Mouse (Mus musculus) embryonic fibroblast, embryonic 13.5 days (primary cell): Measurements from ENCODE around the gene Pced1b. TPM values are rescaled to one million over a fixed set of nuclear protein-coding genes. Genes with fewer than 3 reads are reported as not detected.

Source experiments
- H3K27ac ChIP-seq: 2 replicates; pipeline ENCODE4 v1.5.1; 2012; ENCODE audit warnings: low read length, control low read depth, inconsistent platforms; ENCODE audit not compliant: insufficient read depth
- H3K4me1 ChIP-seq: 2 replicates; pipeline ENCODE4 v1.6.1; 2011; ENCODE audit warnings: low read length; ENCODE audit not compliant: control insufficient read depth, insufficient read depth
- H3K4me3 ChIP-seq: 2 replicates; pipeline ENCODE4 v1.5.1; 2011; ENCODE audit warnings: mild to moderate bottlenecking, control low read depth, low read length; ENCODE audit not compliant: insufficient read depth
- CTCF ChIP-seq: IDR thresholded peaks from 2 replicates; pipeline ENCODE4 v1.5.1; 2011; ENCODE audit warnings: mild to moderate bottlenecking, control low read depth, low read length, moderate library complexity, borderline replicate concordance; ENCODE audit not compliant: insufficient read depth
- POLR2A ChIP-seq: IDR thresholded peaks from 2 replicates; pipeline ENCODE4 v1.6.1; 2011; ENCODE audit warnings: low read depth, mild to moderate bottlenecking, control low read depth, low read length, moderate library complexity
- polyA plus RNA-seq: library from polyadenylated mRNA; stranded (reverse); fragments of >200 nt; gene quantifications from 2 replicates; pipeline ENCODE4 v1.2.4, GENCODE M21; 2011; ENCODE audit warnings: low read depth; ENCODE audit not compliant: missing spikeins, insufficient read length

Pced1b gene
- polyA plus RNA-seq, 1 experiment, result 4.9 TPM

DNA sequence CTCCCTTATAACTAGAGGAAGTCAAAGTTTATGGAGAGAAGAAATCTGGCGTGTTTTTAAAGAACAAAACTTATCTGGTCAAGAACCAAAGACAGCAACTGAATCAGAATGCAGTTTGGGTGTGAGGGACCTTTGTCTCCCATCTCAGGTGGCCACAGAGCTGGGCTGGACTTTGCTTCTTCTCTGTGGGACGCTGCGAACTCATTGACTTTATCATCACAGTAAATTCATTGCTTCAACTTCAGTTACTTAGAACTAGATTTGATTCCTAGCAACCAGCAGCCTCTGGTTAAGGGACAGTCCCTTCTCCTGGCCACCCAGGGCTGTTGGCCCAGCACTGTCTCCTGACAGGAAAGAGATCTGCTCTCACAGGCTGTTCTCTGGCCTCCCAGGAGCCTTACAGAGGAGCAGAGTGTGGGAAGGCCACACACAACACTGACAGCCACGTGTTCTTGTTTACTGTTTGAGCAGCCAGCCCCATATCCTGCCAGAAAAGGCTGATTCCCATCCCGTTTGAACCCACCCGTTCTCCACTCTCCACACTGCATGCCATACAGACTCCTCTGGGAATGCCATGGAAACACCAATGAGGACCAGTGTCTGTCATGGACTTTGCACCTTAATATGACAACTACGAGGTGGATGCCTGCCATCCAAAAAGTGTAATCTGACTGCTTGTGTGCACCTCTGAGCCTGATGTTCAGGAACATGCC, 25.2 kb downstream of the Pced1b start:
- H3K4me1 ChIP-seq, result no peaks in the 10 kb centered on the region
- TF ChIP-seq CTCF (no peak), POLR2A (no peak)
- H3K27ac ChIP-seq, result no peak overlapping the region
- H3K4me3 ChIP-seq, result no peak overlapping the region

GRCm38 (mm10) chr15:97272831-97273230, 25.9 kb downstream of the Pced1b start:
- H3K27ac ChIP-seq, result no peak overlapping the region
- no peak for TF ChIP-seq POLR2A
- TF ChIP-seq CTCF, result no peak
- H3K4me3 ChIP-seq, result no peak overlapping the region
- H3K4me1 ChIP-seq, result no peaks in the 10 kb centered on the region

DNA sequence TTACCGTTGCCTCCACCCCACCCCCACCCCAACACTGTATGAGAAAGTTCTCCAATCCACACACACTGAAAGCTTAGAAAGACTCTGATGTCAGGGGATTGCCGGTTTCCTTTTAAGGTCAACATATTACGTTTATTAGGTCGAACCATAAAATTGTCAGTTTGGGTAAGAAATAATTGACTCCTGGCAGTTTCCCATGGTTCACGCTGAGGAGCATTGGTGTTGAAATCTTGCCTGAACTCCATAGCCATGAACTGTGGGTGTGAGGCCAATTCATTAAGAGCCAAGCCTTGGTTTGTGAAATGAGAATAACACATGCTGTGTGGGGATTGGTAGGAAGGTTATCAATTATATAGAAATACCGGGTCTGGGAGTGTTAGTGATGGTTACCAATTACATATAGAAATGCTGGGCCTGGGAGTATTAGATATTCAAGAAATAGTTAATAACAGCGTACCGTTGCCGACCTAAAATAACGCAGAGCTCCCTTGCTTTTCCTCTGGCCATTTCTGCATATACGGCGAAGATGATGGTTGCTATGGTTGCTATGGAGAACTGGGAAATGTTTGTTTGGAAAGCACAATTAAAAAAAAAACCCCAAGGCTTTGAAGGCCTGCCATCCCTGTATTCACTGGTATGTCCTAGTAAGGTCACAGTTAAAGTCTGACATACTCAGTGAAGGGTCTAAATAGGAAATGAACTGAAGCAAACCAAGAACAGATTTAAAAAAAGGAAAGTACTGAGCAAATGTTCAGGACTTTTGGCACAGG, 28.9 kb downstream of the Pced1b start:
- no peak for TF ChIP-seq POLR2A
- no peak for TF ChIP-seq CTCF
- H3K4me3 ChIP-seq, result no peak overlapping the region
- no peaks in the 10 kb centered on the region for H3K4me1 ChIP-seq
- H3K27ac ChIP-seq, result no peak overlapping the region

DNA sequence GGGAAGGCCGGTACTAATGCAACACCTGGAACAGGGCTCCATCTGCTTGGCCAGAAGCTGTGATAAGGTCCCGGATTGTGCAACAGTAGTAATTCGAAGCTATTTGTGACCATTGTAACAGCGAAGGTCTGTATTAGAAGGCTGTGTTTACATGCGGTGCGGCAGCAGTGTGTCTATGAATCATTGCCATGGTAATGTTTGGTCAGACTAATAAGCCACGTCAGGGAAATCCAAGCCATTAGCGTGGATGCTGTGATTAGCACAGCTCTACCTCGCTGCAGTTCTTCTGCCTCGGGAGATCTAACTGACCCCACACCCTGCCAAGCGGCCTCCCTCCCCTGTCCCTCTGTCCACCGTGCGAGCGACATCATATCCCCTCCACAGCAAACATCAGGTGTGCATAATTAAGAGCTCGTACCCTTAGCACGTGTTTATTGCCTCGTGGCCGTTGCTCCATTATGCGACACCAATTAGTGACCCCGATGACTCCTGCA, 29.8 kb downstream of the Pced1b start:
- TF ChIP-seq POLR2A (no peak), CTCF (no peak)
- Histone ChIP-seq H3K4me1 (no peaks in the 10 kb centered on the region), H3K4me3 (no peak overlapping the region), H3K27ac (no peak overlapping the region)

- H3K27ac ChIP-seq, result no peak overlapping the region
These were observed 30.4 kb downstream of the Pced1b start for GRCm38 (mm10) chr15:97277328-97277727.

DNA sequence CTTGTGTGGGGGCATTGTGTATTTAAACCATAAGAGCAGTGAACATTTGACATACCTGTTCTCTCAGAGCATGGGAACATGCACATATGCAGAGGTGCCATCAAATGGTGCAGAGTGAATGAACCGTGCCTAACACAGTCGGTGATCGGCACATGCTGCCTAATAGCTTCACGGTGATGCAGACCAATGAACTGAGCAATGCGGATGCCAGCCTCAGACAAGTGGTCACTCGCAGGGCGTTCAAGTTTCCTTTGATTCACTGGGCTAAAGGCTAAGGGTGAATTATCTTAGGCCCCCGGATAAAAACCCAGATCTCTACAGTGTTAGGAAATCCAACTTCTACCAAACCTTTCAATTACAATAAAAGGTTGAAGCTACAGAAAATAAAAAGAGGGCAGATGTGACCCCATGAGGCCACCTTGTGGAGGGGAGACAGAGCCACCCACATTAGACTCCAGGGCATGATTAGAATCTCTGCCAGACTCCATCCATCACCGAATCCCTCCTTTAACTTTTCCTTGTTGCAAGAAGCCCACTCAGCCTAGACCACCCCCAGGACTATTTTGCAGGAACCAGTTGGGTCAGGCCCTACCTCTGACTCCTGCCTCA, 31.5 kb downstream of the Pced1b start:
- H3K4me1 ChIP-seq, result no peaks in the 10 kb centered on the region
- H3K4me3 ChIP-seq, result no peak overlapping the region
- no peak overlapping the region for H3K27ac ChIP-seq
- TF ChIP-seq CTCF, result no peak
- no peak for TF ChIP-seq POLR2A

More at GRCm38 (mm10) chr15:97277328-97277727, 30.4 kb downstream of the Pced1b start:
- Histone ChIP-seq H3K4me1 (no peaks in the 10 kb centered on the region), H3K4me3 (no peak overlapping the region)
- TF ChIP-seq POLR2A (no peak), CTCF (no peak)

DNA sequence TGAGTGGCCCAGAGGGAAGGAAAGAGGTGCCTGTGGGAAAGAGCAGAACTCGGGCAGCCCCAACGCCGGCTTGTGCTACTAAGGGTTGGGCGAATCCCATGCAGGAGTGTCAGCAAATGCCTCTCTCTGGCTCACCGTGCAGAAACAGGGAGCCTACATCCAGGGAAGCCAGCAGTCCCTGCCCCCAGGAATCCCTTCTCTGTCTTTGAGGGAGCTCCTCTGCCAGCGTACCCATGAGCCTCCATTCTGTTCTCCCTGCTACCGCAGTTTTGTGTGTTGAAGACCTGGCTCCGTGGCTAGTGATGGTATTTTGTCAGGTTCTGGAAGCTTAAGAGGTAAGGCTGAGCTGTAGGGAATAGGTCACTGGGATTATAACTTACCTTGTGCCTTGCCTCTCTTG, 33.2 kb downstream of the Pced1b start:
- Histone ChIP-seq H3K4me1 (no peaks in the 10 kb centered on the region), H3K4me3 (no peak overlapping the region), H3K27ac (no peak overlapping the region)
- TF ChIP-seq CTCF (no peak), POLR2A (no peak)

GRCm38 (mm10) chr15:97280776-97281175, 33.9 kb downstream of the Pced1b start:
- H3K4me1 ChIP-seq, result no peaks in the 10 kb centered on the region
- H3K27ac ChIP-seq, result no peak overlapping the region
- TF ChIP-seq POLR2A (no peak), CTCF (no peak)
- no peak overlapping the region for H3K4me3 ChIP-seq

- no peaks in the 10 kb centered on the region for H3K4me1 ChIP-seq
- H3K4me3 ChIP-seq, result no peak overlapping the region
- H3K27ac ChIP-seq, result no peak overlapping the region
- no peak for TF ChIP-seq CTCF
- TF ChIP-seq POLR2A, result no peak
These were observed 35.0 kb downstream of the Pced1b start for GRCm38 (mm10) chr15:97281712-97282571.
